Mouse (Mus musculus) G1E (cell line): ENCODE measurements around the gene Purb. TPM values are rescaled to one million over a fixed set of nuclear protein-coding genes. Genes with fewer than 3 reads are reported as not detected.
"Not testable (repeated sequence)": the region's sequence is repeated elsewhere in the genome, so short reads cannot be mapped to it uniquely, and the experiment has no call there.

Source experiments
- ATAC-seq: 2 replicates; pipeline ENCODE4 v1.8.0; 2016; ENCODE audit warnings: mild to moderate bottlenecking; ENCODE audit not compliant: insufficient number of reproducible peaks, poor library complexity, low FRiP score, severe bottlenecking; ENCODE audit errors: extremely low read depth
- DNase-seq: peaks from one replicate; pipeline ENCODE4 v3.0.0; 2012; ENCODE audit warnings: low spot score
- H3K27me3 ChIP-seq: 2 replicates; pipeline ENCODE4 v1.6.1; 2012; ENCODE audit warnings: mild to moderate bottlenecking, low read length, inconsistent platforms; ENCODE audit not compliant: insufficient read depth
- H3K36me3 ChIP-seq: replicated peaks from 2 replicates; pipeline ENCODE3; 2012; ENCODE audit warnings: mild to moderate bottlenecking, inconsistent platforms
- H3K4me1 ChIP-seq: 2 replicates; pipeline ENCODE4 v1.6.1; 2012; ENCODE audit warnings: low read depth, low read length, inconsistent platforms, mixed read lengths; ENCODE audit not compliant: insufficient read depth
- H3K4me3 ChIP-seq: 2 replicates; pipeline ENCODE4 v1.5.1; 2012; ENCODE audit warnings: low read depth, mild to moderate bottlenecking, inconsistent platforms, low read length, moderate library complexity, mixed read lengths
- H3K9me3 ChIP-seq: replicated peaks from 2 replicates; pipeline ENCODE4 v1.6.1; 2012; ENCODE audit warnings: inconsistent platforms
- CTCF ChIP-seq: IDR thresholded peaks from 2 replicates; pipeline ENCODE4 v1.5.1; 2012; ENCODE audit warnings: low read depth, low read length, inconsistent platforms, mixed read lengths
- GATA1 ChIP-seq: IDR thresholded peaks from 2 replicates; pipeline ENCODE4 v1.6.1; 2012; ENCODE audit warnings: borderline replicate concordance, low read length, inconsistent platforms, mixed read lengths
- GATA2 ChIP-seq: IDR thresholded peaks from 2 replicates; pipeline ENCODE4 v1.6.1; 2012; ENCODE audit warnings: low read depth, low read length, inconsistent platforms, borderline replicate concordance
- POLR2AphosphoS5 ChIP-seq: IDR thresholded peaks from 2 replicates; pipeline ENCODE4 v1.6.1; 2012; ENCODE audit warnings: low read depth, low read length, inconsistent platforms; ENCODE audit not compliant: insufficient replicate concordance
- TAL1 ChIP-seq: conservative IDR thresholded peaks from 2 replicates; pipeline ENCODE4 v1.6.1; 2012; ENCODE audit warnings: low read depth, low read length, inconsistent platforms, mixed read lengths
- polyA plus RNA-seq: library from polyadenylated mRNA; stranded (reverse); fragments of >175 nt; gene quantifications from 2 replicates; pipeline ENCODE4 v1.2.3, GENCODE M21; 2012
- total RNA-seq, 2 experiments: library from RNA; stranded (forward) in 1 of 2; stranded (reverse) in 1 of 2; fragments of 200-1000 nt in 1 of 2; fragments of >200 nt in 1 of 2; fragmentation: Nextera tagmentation in 1 of 2; gene quantifications; 2 replicates each; pipeline ENCODE4 v1.2.3; 2014 to 2017

Purb gene
- total and polyA plus RNA-seq, 3 experiments, result 7.8 to 38.2 (median 34.5) TPM

- H3K27me3 ChIP-seq, result no peaks in the 10 kb centered on the region; the same call in 1 of the 2 replicates
- H3K4me1 ChIP-seq, result peaks cover 13% of the 10 kb centered on the region
- TF ChIP-seq GATA2 (no peak), TAL1 (no peak), GATA1 (no peak), POLR2AphosphoS5 (no peak), CTCF (no peak)
- H3K4me3 ChIP-seq, result no peak overlapping the region
- no peak for ATAC-seq
- H3K9me3 ChIP-seq, result 0 out of 2 replicates have a peak, but pooled peaks cover 3% of the 10 kb centered on the region
- H3K36me3 ChIP-seq, result peaks cover 25% of the 10 kb centered on the region
- no peak for DNase-seq
Measured at GRCm38 (mm10) chr11:6463159-6463837, 12.4 kb downstream of the Purb start.

GRCm38 (mm10) chr11:6456083-6456482 lies 19.6 kb downstream of the Purb start:
- Histone ChIP-seq H3K9me3 (0 out of 2 replicates have a peak, but pooled peaks cover 3% of the 10 kb centered on the region), H3K36me3 (no peaks in the 10 kb centered on the region), H3K27me3 (peaks cover 5% of the 10 kb centered on the region; the same call in 1 of the 2 replicates), H3K4me3 (no peak overlapping the region), H3K4me1 (no peaks in the 10 kb centered on the region)
- no peak for ATAC-seq
- DNase-seq, result no peak
- no peak for TF ChIP-seq TAL1
- no peak for TF ChIP-seq GATA2
- no peak for TF ChIP-seq POLR2AphosphoS5

- not testable (repeated sequence) for H3K4me3 ChIP-seq, H3K36me3 ChIP-seq, DNase-seq, ATAC-seq, H3K27me3 ChIP-seq, H3K9me3 ChIP-seq
- H3K4me1 ChIP-seq, result peaks cover 18% of the 10 kb centered on the region
Measured at GRCm38 (mm10) chr11:6448155-6448554, 27.6 kb downstream of the Purb start.

- Histone ChIP-seq H3K4me3 (no peak overlapping the region), H3K4me1 (peaks cover 20% of the 10 kb centered on the region), H3K27me3 (peaks cover 4% of the 10 kb centered on the region; the same call in 1 of the 2 replicates), H3K9me3 (no peaks in the 10 kb centered on the region), H3K36me3 (no peaks in the 10 kb centered on the region)
- no peak for TF ChIP-seq GATA2
- TF ChIP-seq GATA1, result no peak
- no peak for TF ChIP-seq CTCF
- TF ChIP-seq TAL1, result no peak
- TF ChIP-seq POLR2AphosphoS5, result no peak
- DNase-seq, result no peak
- no peak for ATAC-seq
Measured at GRCm38 (mm10) chr11:6447493-6447892, 28.2 kb downstream of the Purb start.

GRCm38 (mm10) chr11:6445951-6446350 lies 29.8 kb downstream of the Purb start:
- Histone ChIP-seq H3K4me1 (peaks cover 20% of the 10 kb centered on the region), H3K36me3 (peaks cover 4% of the 10 kb centered on the region), H3K4me3 (no peak overlapping the region), H3K27me3 (peaks cover 4% of the 10 kb centered on the region; the same call in 1 of the 2 replicates), H3K9me3 (no peaks in the 10 kb centered on the region)
- DNase-seq (no peak), ATAC-seq (no peak)
- no peak for TF ChIP-seq GATA2
- no peak for TF ChIP-seq TAL1
- TF ChIP-seq GATA1, result no peak
- TF ChIP-seq POLR2AphosphoS5, result no peak
- no peak for TF ChIP-seq CTCF

- DNase-seq (no peak), ATAC-seq (no peak)
- Histone ChIP-seq H3K27me3 (peaks cover 4% of the 10 kb centered on the region; the same call in 1 of the 2 replicates), H3K9me3 (no peaks in the 10 kb centered on the region), H3K36me3 (peaks cover 5% of the 10 kb centered on the region), H3K4me1 (peaks cover 20% of the 10 kb centered on the region), H3K4me3 (no peak overlapping the region; the same call in 1 of the 2 replicates)
- no peak for TF ChIP-seq GATA2
- no peak for TF ChIP-seq GATA1
- TF ChIP-seq POLR2AphosphoS5, result no peak
- no peak for TF ChIP-seq CTCF
- TF ChIP-seq TAL1, result no peak
Measured at GRCm38 (mm10) chr11:6445441-6445840, 30.3 kb downstream of the Purb start.
